Mouse (Mus musculus): ENCODE data around the gene Olfr1512. TPM values are rescaled to one million over a fixed set of nuclear protein-coding genes. Genes with fewer than 3 reads are reported as not detected.
"Not testable (repeated sequence)": the region's sequence is repeated elsewhere in the genome, so short reads cannot be mapped to it uniquely, and the experiment has no call there.

Gene Olfr1512
- polyA plus RNA-seq (2012; rRNA removed), result not detected in 2 replicates

GRCm38 (mm10) chr14:52379068-52379467 is at the start of gene Olfr1512:
TSS of gene Olfr1512 (minus strand) at chr14:52379168.
- TF ChIP-seq POLR2A (IDR thresholded peaks at IDR 0.05; ENCODE audit: borderline replicate concordance, insufficient read depth, low read length) (no peak), CTCF (IDR thresholded peaks at IDR 0.05; ENCODE audit: borderline replicate concordance, insufficient read depth, low read depth, low read length) (no peak)
- no peak for DNase-seq
- WGBS, result 78% methylated on average over 2 of the region's 2 CpGs
- H3K4me1 ChIP-seq (ENCODE audit: control insufficient read depth, insufficient read depth, low read length), result no peaks in the 10 kb centered on the region
- H3K4me3 ChIP-seq (replicated peaks; ENCODE audit: insufficient read depth, low read depth, low read length), result no peak within 1 kb of the TSS
- no peaks in the 10 kb centered on the region for H3K27me3 ChIP-seq (ENCODE audit: control insufficient read depth, insufficient read depth, low read length)
- H3K27ac ChIP-seq (ENCODE audit: insufficient read depth, low read length), result no peak within 1 kb of the TSS

- H3K4me1 ChIP-seq (ENCODE audit: control insufficient read depth, insufficient read depth, low read length), result no peaks in the 10 kb centered on the region
- no peak overlapping the region for H3K27ac ChIP-seq (ENCODE audit: insufficient read depth, low read length)
- TF ChIP-seq CTCF (IDR thresholded peaks at IDR 0.05; ENCODE audit: borderline replicate concordance, insufficient read depth, low read depth, low read length) (no peak), POLR2A (IDR thresholded peaks at IDR 0.05; ENCODE audit: borderline replicate concordance, insufficient read depth, low read length) (no peak)
- H3K27me3 ChIP-seq (ENCODE audit: control insufficient read depth, insufficient read depth, low read length), result no peaks in the 10 kb centered on the region
- no peak for DNase-seq
- WGBS, result 83% methylated on average over 1 of the region's 1 CpGs
- H3K4me3 ChIP-seq (replicated peaks; ENCODE audit: insufficient read depth, low read depth, low read length), result no peak overlapping the region
These were observed 48.7 kb upstream of the Olfr1512 start for GRCm38 (mm10) chr14:52427686-52428085.

GRCm38 (mm10) chr14:52414273-52414672 is 35.3 kb upstream of the Olfr1512 start, which contains the start of gene Olfr1510:
TSS of gene Olfr1510 (minus strand) at chr14:52414373.
- Histone ChIP-seq H3K27me3 (ENCODE audit: control insufficient read depth, insufficient read depth, low read length) (no peaks in the 10 kb centered on the region), H3K4me1 (ENCODE audit: control insufficient read depth, insufficient read depth, low read length) (no peaks in the 10 kb centered on the region), H3K27ac (ENCODE audit: insufficient read depth, low read length) (no peak within 1 kb of the TSS), H3K4me3 (replicated peaks; ENCODE audit: insufficient read depth, low read depth, low read length) (no peak within 1 kb of the TSS)
- no peak for DNase-seq
- 86% methylated on average over 3 of the region's 3 CpGs for WGBS
- TF ChIP-seq POLR2A (IDR thresholded peaks at IDR 0.05; ENCODE audit: borderline replicate concordance, insufficient read depth, low read length), result no peak
- no peak for TF ChIP-seq CTCF (IDR thresholded peaks at IDR 0.05; ENCODE audit: borderline replicate concordance, insufficient read depth, low read depth, low read length)

GRCm38 (mm10) chr14:52410142-52410919 is 31.4 kb upstream of the Olfr1512 start:
- H3K27ac ChIP-seq (ENCODE audit: insufficient read depth, low read length), result not testable (repeated sequence)
- WGBS, result 31% methylated on average over 9 of the region's 10 CpGs

GRCm38 (mm10) chr14:52397279-52397678 is 18.3 kb upstream of the Olfr1512 start, which contains the start of gene Olfr1511:
TSS of gene Olfr1511 (minus strand) at chr14:52397379.
- Histone ChIP-seq H3K27ac (ENCODE audit: insufficient read depth, low read length) (no peak within 1 kb of the TSS), H3K27me3 (ENCODE audit: control insufficient read depth, insufficient read depth, low read length) (no peaks in the 10 kb centered on the region), H3K4me1 (ENCODE audit: control insufficient read depth, insufficient read depth, low read length) (no peaks in the 10 kb centered on the region), H3K4me3 (replicated peaks; ENCODE audit: insufficient read depth, low read depth, low read length) (no peak within 1 kb of the TSS)
- no peak for DNase-seq
- WGBS, result 77% methylated on average over 4 of the region's 4 CpGs
- no peak for TF ChIP-seq CTCF (IDR thresholded peaks at IDR 0.05; ENCODE audit: borderline replicate concordance, insufficient read depth, low read depth, low read length)
- TF ChIP-seq POLR2A (IDR thresholded peaks at IDR 0.05; ENCODE audit: borderline replicate concordance, insufficient read depth, low read length), result no peak

More at GRCm38 (mm10) chr14:52410142-52410919, 31.4 kb upstream of the Olfr1512 start:
- not testable (repeated sequence) for H3K4me1 ChIP-seq (ENCODE audit: control insufficient read depth, insufficient read depth, low read length); DNase-seq; H3K4me3 ChIP-seq (replicated peaks; ENCODE audit: insufficient read depth, low read depth, low read length); H3K27me3 ChIP-seq (ENCODE audit: control insufficient read depth, insufficient read depth, low read length)

- H3K4me1 ChIP-seq (ENCODE audit: control insufficient read depth, insufficient read depth, low read length); H3K27me3 ChIP-seq (ENCODE audit: control insufficient read depth, insufficient read depth, low read length); H3K4me3 ChIP-seq (replicated peaks; ENCODE audit: insufficient read depth, low read depth, low read length); H3K27ac ChIP-seq (ENCODE audit: insufficient read depth, low read length); DNase-seq: not testable (repeated sequence)
- 64% methylated on average over 9 of the region's 9 CpGs for WGBS
These were observed 11.3 kb upstream of the Olfr1512 start for GRCm38 (mm10) chr14:52390084-52390848.

- H3K27ac ChIP-seq (ENCODE audit: insufficient read depth, low read length), result no peak overlapping the region
- no peaks in the 10 kb centered on the region for H3K4me1 ChIP-seq (ENCODE audit: control insufficient read depth, insufficient read depth, low read length)
- 87% methylated on average over 3 of the region's 3 CpGs for WGBS
- H3K4me3 ChIP-seq (replicated peaks; ENCODE audit: insufficient read depth, low read depth, low read length), result no peak overlapping the region
- DNase-seq, result no peak
- no peak for TF ChIP-seq CTCF (IDR thresholded peaks at IDR 0.05; ENCODE audit: borderline replicate concordance, insufficient read depth, low read depth, low read length)
- TF ChIP-seq POLR2A (IDR thresholded peaks at IDR 0.05; ENCODE audit: borderline replicate concordance, insufficient read depth, low read length), result no peak
- no peaks in the 10 kb centered on the region for H3K27me3 ChIP-seq (ENCODE audit: control insufficient read depth, insufficient read depth, low read length)
These were observed 10.2 kb downstream of the Olfr1512 start for GRCm38 (mm10) chr14:52368741-52369140.

GRCm38 (mm10) chr14:52356308-52356707 is 22.7 kb downstream of the Olfr1512 start, which contains the start of gene Olfr1513:
TSS of gene Olfr1513 (minus strand) at chr14:52356408.
- DNase-seq, result no peak
- no peak for TF ChIP-seq CTCF (IDR thresholded peaks at IDR 0.05; ENCODE audit: borderline replicate concordance, insufficient read depth, low read depth, low read length)
- TF ChIP-seq POLR2A (IDR thresholded peaks at IDR 0.05; ENCODE audit: borderline replicate concordance, insufficient read depth, low read length), result no peak
- no peak within 1 kb of the TSS for H3K27ac ChIP-seq (ENCODE audit: insufficient read depth, low read length)
- 82% methylated on average over 4 of the region's 4 CpGs for WGBS
- H3K27me3 ChIP-seq (ENCODE audit: control insufficient read depth, insufficient read depth, low read length), result no peaks in the 10 kb centered on the region
- H3K4me3 ChIP-seq (replicated peaks; ENCODE audit: insufficient read depth, low read depth, low read length), result no peak within 1 kb of the TSS
- no peaks in the 10 kb centered on the region for H3K4me1 ChIP-seq (ENCODE audit: control insufficient read depth, insufficient read depth, low read length)

Data from cerebellum, adult 2 months (tissue).